Mouse (Mus musculus) kidney, embryonic 16.5 days (tissue): ENCODE measurements around the gene Cyp1a2. TPM values are rescaled to one million over a fixed set of nuclear protein-coding genes. Genes with fewer than 3 reads are reported as not detected.

ENCODE experiments used
- ATAC-seq: fragments of 200-750 bp; cut with Nextera tagmentation; 2 replicates; pipeline ENCODE4 v1.8.0; 2017; ENCODE audit warnings: moderate TSS enrichment; ENCODE audit not compliant: low FRiP score, low TSS enrichment
- H3K27ac ChIP-seq: fragments of 300-500 bp; sonication (generic); 2 replicates; pipeline ENCODE4 v1.5.1; 2014; ENCODE audit warnings: low read length
- H3K27me3 ChIP-seq: fragments of 300-500 bp; sonication (generic); 2 replicates; pipeline ENCODE4 v1.6.1; 2014; ENCODE audit warnings: low read length, control low read depth, mixed read lengths; ENCODE audit not compliant: insufficient read depth
- H3K36me3 ChIP-seq: fragments of 300-500 bp; sonication (generic); 2 replicates; pipeline ENCODE4 v1.6.1; 2014; ENCODE audit warnings: low read length, control low read depth, mixed read lengths; ENCODE audit not compliant: insufficient read depth
- H3K4me1 ChIP-seq: fragments of 300-500 bp; sonication (generic); 2 replicates; pipeline ENCODE4 v1.6.1; 2014; ENCODE audit warnings: low read length, control low read depth, mixed read lengths; ENCODE audit not compliant: insufficient read depth
- H3K4me2 ChIP-seq: fragments of 300-500 bp; sonication (generic); replicated peaks from 2 replicates; pipeline ENCODE4 v1.6.1; 2014; ENCODE audit warnings: low read depth, low read length
- H3K4me3 ChIP-seq: fragments of 300-500 bp; sonication (generic); 2 replicates; pipeline ENCODE4 v1.5.1; 2014; ENCODE audit warnings: mild to moderate bottlenecking, low read length
- H3K9ac ChIP-seq: fragments of 300-500 bp; sonication (generic); replicated peaks from 2 replicates; pipeline ENCODE4 v1.6.1; 2014; ENCODE audit warnings: low read length
- H3K9me3 ChIP-seq: fragments of 300-500 bp; sonication (generic); 2 replicates; pipeline ENCODE4 v1.6.1; 2016; ENCODE audit warnings: low read length, control low read depth
- WGBS: fragments of 180-500 bp; shearing (Covaris S2); extraction: QIAGEN DNeasy Blood & Tissue Kit; methylation state at CpG from one replicate; pipeline ENCODE4 v1.1.7; 2014; 5-methylcytosine and 5-hydroxymethylcytosine counted together
- polyA plus RNA-seq: library from polyadenylated mRNA; unstranded; fragments of >200 nt; fragmentation: Nextera tagmentation; extraction: Ambion mirVana; gene quantifications from 2 replicates; pipeline ENCODE4 v1.2.1, GENCODE M21; 2015

Cyp1a2 gene
- polyA plus RNA-seq, 1 experiment from 2014 or later = not detected

DNA sequence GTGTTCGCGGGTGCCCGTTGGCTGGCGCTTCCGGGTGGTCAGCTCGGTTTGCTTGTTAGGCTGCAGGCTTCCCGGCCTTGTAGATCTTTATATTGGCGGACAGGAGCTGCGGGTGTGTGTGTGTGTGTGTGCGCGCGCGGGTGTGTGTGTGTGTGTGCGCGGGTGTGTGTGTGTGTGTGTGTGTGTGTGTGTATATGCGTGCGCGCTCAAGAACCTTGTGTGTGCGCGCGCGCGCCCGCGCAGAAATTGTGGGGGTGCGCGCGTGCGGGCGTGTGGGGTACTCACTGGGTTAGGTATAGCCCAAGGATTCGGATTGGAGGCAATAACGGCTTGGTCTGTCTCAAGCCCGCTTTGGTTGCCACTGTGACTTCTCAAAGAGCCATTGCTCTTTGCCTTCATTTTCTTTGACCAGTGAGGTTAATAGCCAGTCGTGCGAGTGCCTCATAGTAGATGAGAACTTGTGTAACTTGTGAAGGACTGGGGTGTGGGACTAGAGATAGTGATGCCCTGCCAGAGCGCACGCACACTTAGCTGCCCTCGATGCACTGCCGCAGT, 25.3 kb upstream of the Cyp1a2 start:
- peak overlapping the region; percentile 88 for H3K4me3 ChIP-seq
- peak overlapping the region; percentile 72 for H3K4me2 ChIP-seq
- H3K4me1 ChIP-seq = peaks cover 14% of the 10 kb centered on the region
- peak overlapping the region; percentile 83 for H3K9ac ChIP-seq
- WGBS = 2% methylated on average over 32 of the region's 39 CpGs
- H3K9me3 ChIP-seq = peaks cover 5% of the 10 kb centered on the region
- no peaks in the 10 kb centered on the region for H3K27me3 ChIP-seq
- peak; percentile 79 for ATAC-seq
- H3K36me3 ChIP-seq = peaks cover 5% of the 10 kb centered on the region
- H3K27ac ChIP-seq = peak overlapping the region; percentile 87

DNA sequence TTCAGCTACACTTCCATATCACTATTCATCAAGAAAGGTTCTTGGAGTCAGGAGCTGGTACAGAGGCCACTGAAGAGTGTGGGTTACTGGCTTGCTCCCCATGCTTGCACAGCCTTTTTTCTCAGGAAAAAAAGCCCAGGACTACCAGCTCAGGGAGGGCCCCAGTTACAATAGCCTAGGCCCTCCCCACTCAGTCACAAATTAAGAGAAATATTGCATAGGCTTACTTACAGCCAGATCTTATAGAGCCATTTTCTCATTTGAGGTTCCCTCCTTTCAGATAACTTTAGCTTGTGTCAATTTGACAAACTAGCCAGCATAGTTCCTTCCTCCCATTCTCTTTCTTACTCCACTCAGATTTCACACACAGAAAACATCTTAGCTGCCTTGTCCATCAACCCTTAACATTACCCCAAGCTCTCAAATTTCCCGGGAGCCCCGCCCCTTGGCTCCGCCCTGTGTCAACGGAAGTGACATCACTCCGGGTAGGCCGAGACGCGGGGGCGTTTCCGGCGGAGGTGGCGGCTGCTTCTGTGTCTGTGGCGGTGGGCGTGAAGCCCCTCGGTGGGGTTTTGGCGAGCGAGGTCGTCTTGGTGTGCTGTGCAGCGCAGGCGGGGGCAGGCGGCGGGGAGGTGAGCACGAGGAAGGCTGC, 24.7 kb upstream of the Cyp1a2 start, which contains the start of gene Edc3:
Edc3 (plus strand) TSS at position 473 of the 652 bp plus-strand sequence.
- H3K4me3 ChIP-seq = peak within 1 kb of the TSS; percentile 88
- H3K27me3 ChIP-seq = no peaks in the 10 kb centered on the region
- peak within 1 kb of the TSS; percentile 83 for H3K9ac ChIP-seq
- H3K4me2 ChIP-seq = peak within 1 kb of the TSS; percentile 72
- H3K36me3 ChIP-seq = peaks cover 1% of the 10 kb centered on the region
- peaks cover 14% of the 10 kb centered on the region for H3K4me1 ChIP-seq
- peaks cover 5% of the 10 kb centered on the region for H3K9me3 ChIP-seq
- WGBS = under 1% methylated on average over 23 of the region's 23 CpGs
- H3K27ac ChIP-seq = peak within 1 kb of the TSS; percentile 87
- ATAC-seq = peak; percentile 95

GRCm38 (mm10) chr9:57706496-57706895, 23.0 kb upstream of the Cyp1a2 start:
- Histone ChIP-seq H3K4me2 (no peak overlapping the region), H3K9ac (no peak overlapping the region), H3K4me3 (no peak overlapping the region), H3K27me3 (no peaks in the 10 kb centered on the region), H3K27ac (no peak overlapping the region), H3K36me3 (no peaks in the 10 kb centered on the region), H3K4me1 (peaks cover 14% of the 10 kb centered on the region), H3K9me3 (peaks cover 5% of the 10 kb centered on the region)
- ATAC-seq = no peak
- 88% methylated on average over 3 of the region's 3 CpGs for WGBS

DNA sequence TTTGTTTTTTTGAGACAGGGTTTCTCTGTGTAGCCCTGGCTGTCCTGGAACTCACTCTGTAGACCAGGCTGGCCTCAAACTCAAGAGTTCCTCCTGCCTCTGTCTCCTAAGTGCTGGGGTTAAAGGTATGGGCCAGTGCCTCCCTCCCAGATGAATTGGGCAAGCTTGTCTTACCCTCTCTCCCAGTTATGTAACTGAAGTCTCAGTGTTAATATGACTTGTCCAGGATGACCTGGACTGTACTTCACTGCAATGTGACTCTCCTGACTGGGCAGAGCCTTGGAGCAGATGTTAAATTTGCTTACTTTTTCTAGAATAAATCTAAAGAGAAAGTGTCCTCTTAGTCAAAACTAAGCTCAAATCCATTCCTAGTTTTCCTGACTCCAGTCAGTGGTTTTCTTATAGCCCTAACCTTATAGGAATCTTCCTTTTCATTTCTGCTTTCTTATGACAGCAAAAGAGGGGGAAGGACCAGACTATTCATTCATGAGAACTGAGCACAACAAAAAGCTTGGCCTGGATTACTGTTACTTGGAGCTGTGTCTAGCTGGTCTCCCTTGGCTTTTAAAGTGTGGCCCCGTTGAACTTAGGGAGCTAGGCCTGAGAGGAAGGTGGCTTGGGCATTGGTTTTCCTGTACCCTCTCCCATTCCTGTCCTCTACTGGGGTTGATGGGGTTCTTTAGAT, 15.1 kb upstream of the Cyp1a2 start:
- Histone ChIP-seq H3K4me3 (no peak overlapping the region), H3K9ac (no peak overlapping the region), H3K4me2 (no peak overlapping the region), H3K36me3 (no peaks in the 10 kb centered on the region), H3K27me3 (peaks cover 24% of the 10 kb centered on the region), H3K9me3 (no peaks in the 10 kb centered on the region), H3K27ac (no peak overlapping the region), H3K4me1 (peaks cover 11% of the 10 kb centered on the region)
- WGBS = 82% methylated on average over 1 of the region's 1 CpGs
- ATAC-seq = no peak

GRCm38 (mm10) chr9:57697380-57697779, 13.9 kb upstream of the Cyp1a2 start:
- Histone ChIP-seq H3K27ac (no peak overlapping the region), H3K9me3 (no peaks in the 10 kb centered on the region), H3K4me1 (peaks cover 11% of the 10 kb centered on the region), H3K36me3 (no peaks in the 10 kb centered on the region), H3K27me3 (peaks cover 24% of the 10 kb centered on the region), H3K4me2 (no peak overlapping the region), H3K9ac (no peak overlapping the region), H3K4me3 (no peak overlapping the region)
- ATAC-seq = 0 out of 2 replicates have a peak, but pooled peaks have one; percentile 54
- WGBS = 28% methylated on average over 4 of the region's 4 CpGs

GRCm38 (mm10) chr9:57696380-57697285, 13.1 kb upstream of the Cyp1a2 start:
- H3K9me3 ChIP-seq = no peaks in the 10 kb centered on the region
- 2% methylated on average over 42 of the region's 42 CpGs for WGBS
- 0 out of 2 replicates have a peak, but pooled peaks have one; percentile 51 for ATAC-seq

DNA sequence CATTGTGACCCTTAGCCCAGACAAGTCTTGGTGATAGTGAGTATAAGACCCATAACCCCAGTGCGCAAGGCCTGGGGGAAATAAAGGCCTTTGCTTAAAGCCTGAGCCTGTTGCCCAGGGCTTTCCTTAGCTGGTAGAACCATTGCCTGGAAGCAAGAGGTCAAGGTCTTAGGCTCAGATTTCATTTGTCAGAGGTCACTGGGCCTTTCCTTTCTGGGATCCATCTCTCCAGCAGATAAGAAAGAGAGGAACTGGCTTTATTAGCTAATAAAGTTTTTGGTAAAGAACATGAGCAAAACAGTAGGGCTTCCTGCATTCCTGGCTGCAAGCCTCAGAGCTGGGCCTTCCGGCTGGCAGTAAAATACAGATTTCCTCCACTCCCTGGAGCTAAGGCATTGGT, 10.6 kb upstream of the Cyp1a2 start:
- H3K27me3 ChIP-seq = peaks cover 24% of the 10 kb centered on the region
- 82% methylated on average over 2 of the region's 2 CpGs for whole genome bisulfite sequencing
- H3K9ac ChIP-seq = no peak overlapping the region
- no peak overlapping the region for H3K4me2 ChIP-seq
- H3K4me1 ChIP-seq = peaks cover 11% of the 10 kb centered on the region
- no peaks in the 10 kb centered on the region for H3K9me3 ChIP-seq
- no peaks in the 10 kb centered on the region for H3K36me3 ChIP-seq
- ATAC-seq = no peak
- no peak overlapping the region for H3K4me3 ChIP-seq
- no peak overlapping the region for H3K27ac ChIP-seq

More at GRCm38 (mm10) chr9:57696380-57697285, 13.1 kb upstream of the Cyp1a2 start:
- H3K4me3 ChIP-seq = peak overlapping the region; percentile 52
- H3K27me3 ChIP-seq = peaks cover 24% of the 10 kb centered on the region
- H3K9ac ChIP-seq = peak overlapping the region; percentile 57
- no peaks in the 10 kb centered on the region for H3K36me3 ChIP-seq
- peaks cover 11% of the 10 kb centered on the region for H3K4me1 ChIP-seq
- H3K27ac ChIP-seq = no peak overlapping the region
- H3K4me2 ChIP-seq = peak overlapping the region; percentile 88

DNA sequence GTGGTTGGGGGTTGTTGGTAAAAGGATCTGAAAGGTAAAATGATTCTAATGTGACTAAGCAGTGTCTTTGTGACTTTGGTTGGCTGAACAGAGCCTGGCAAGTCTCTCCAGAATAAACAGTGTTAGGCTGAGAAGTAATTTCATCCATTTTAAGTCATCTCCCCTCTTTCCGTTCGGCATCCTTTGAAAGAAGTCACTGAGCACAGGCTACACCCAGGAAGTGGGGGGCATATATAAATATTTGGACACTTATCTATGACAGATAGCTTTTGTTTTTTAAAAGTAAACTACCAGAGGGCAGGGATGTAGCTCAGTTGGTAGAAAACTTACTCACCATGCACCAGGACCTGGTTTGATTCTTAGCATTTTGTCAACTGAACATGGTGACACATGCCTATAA, 5.1 kb upstream of the Cyp1a2 start:
- no peak for ATAC-seq
- H3K4me3 ChIP-seq = no peak overlapping the region

DNA sequence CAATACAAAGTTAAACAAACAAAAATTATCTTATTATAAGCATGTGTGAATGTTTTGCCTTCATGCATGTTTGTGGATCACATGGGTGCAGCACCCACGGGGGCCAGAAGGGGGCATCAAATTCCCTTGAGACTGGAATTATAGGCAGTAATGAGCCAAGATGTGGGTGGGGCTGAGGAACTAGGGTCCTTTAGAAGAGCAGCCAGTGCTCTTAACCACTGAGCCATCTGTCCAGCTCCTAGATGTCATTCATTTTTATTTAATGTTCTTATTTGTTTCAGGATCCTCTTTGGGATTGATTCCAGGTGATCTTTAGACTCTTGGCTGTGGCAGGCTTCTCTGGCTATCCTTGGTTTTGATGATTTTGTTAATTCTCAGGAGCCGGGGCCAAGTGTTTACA, 4.7 kb upstream of the Cyp1a2 start:
- Histone ChIP-seq H3K9me3 (no peaks in the 10 kb centered on the region), H3K4me2 (no peak overlapping the region), H3K4me1 (no peaks in the 10 kb centered on the region), H3K27ac (no peak overlapping the region), H3K4me3 (no peak overlapping the region), H3K9ac (no peak overlapping the region), H3K27me3 (no peaks in the 10 kb centered on the region), H3K36me3 (no peaks in the 10 kb centered on the region)
- WGBS = 47% methylated on average over 2 of the region's 2 CpGs
- ATAC-seq = no peak

More for the DNA sequence above, 5.1 kb upstream of the Cyp1a2 start:
- Histone ChIP-seq H3K27me3 (no peaks in the 10 kb centered on the region), H3K27ac (no peak overlapping the region), H3K36me3 (no peaks in the 10 kb centered on the region), H3K4me1 (no peaks in the 10 kb centered on the region), H3K4me2 (no peak overlapping the region), H3K9me3 (no peaks in the 10 kb centered on the region), H3K9ac (no peak overlapping the region)
- WGBS = 58% methylated on average over 2 of the region's 2 CpGs
